Mouse (Mus musculus): ENCODE data around the gene Rps27l.

The Rps27l gene

DNA sequence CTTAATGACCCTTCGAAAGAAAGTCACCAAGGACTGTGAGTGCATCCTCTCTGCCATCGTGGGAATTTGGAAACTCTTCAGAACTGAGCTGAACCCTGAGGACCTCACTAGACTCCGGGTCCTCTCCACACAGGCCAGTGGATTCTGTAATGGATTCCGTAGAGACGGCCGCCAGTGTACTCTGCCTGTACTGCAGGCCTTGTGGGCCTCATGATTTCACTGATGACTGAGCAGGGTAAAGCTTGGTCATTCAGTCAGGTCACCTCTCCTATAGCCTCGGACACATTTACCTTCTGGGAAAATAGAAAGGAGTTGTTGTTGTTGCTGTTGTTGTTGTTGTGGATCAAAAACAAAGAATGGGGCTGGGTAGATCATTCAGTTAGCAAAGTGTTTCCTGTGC, 36.2 kb downstream of the Rps27l start:
- no peak for DNase-seq (ENCODE audit: low spot score)

DNA sequence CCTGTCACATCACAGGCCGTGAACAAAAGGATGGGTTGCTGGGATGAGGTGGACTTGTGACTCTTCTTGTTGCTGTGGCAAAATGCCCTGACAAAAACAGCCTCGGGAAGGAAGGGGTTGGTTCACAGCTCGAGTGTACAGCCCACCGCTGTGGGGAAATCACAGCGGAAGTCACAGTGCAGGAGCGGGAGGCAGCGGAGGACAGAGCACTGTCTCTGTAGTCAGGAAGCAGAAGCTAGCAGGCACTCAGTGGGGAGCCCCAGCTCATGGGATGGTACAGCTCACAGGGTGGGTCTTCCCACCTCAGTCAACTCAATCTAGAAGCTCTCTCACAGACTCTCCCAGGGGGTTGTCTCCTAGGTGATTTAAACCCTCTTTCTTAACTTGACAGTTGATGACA, 39.5 kb downstream of the Rps27l start:
- no peak for DNase-seq (ENCODE audit: low spot score)

DNA sequence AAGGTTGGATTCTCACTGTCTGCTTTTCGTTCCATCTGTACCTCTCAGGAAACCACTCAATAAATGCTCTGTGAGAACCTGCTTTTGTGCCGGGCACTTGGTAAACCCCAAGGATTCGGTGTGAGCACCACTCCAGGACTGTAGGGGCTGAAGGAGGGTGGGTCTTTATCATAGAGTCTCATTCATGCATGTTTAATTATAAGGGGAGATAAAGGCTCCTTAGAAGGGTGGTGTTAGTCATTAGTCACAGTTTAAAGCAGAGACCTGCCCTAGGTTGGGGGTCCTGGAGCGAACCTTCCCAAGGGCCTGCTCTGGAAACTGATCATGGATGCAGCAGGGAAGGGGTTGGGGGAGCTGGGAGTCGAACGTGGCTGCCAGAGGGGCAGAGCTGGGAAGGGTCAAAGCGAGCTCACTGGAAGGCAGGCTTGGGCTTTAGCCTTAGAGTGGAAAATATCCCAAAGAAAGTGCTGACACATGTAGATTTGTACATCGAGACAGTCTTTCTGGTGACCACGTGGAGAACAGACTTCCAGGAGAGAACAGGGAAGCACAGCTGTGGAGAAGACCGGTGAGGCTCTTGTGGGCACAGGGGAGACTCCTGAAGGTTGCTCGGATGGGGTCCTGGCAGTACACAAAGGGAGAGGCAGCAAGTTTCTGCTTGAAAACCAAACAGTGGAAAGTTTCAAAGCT, 42.5 kb downstream of the Rps27l start:
- DNase-seq (ENCODE audit: low spot score) = peak; percentile 31

GRCm38 (mm10) chr9:66988888-66989414, 43.1 kb downstream of the Rps27l start:
- DNase-seq (ENCODE audit: low spot score) = no peak

- DNase-seq (ENCODE audit: low spot score) = no peak
Measured at GRCm38 (mm10) chr9:66989581-66989980, 43.7 kb downstream of the Rps27l start.

DNA sequence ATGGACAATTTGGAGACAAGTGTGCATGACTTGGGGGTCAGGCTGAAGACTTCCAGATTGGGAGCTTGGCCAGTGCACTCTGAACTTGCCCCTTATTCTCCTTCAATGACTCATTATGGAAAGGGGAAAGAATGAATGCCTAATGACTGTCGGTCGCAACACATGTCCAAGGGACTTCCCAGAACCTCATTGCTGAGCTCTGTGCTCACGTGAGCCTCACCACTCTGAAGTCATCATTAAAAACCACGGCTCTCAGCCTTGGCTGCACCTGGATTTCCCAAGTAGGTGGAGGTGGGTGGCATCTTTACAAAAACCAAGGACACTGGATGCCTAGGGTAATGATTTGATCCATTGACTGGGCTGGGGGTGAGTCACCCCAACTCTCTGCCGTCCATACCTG, 44.2 kb downstream of the Rps27l start:
- no peak for DNase-seq (ENCODE audit: low spot score)

GRCm38 (mm10) chr9:66991021-66991749, 45.3 kb downstream of the Rps27l start:
- DNase-seq (ENCODE audit: low spot score) = no peak

- DNase-seq (ENCODE audit: low spot score) = peak; percentile 40
Measured at GRCm38 (mm10) chr9:66991750-66992410, 46.0 kb downstream of the Rps27l start.

Data from spleen, adult 12 weeks (tissue).